Mouse (Mus musculus) frontal cortex, postnatal 36 days (tissue): ENCODE measurements at regions not wholly inside any gene's neighbourhood (a gene's known extent, or its start where the extent isn't known, plus 50 kb on each side); places are given as distances from the start of the nearest gene placed in this dataset.

Source experiments
- DNase-seq, 2 experiments: peaks; one replicate each; pipeline ENCODE4 v3.0.0; 2022; ENCODE audit warnings: low spot score in 2 of 2

DNA sequence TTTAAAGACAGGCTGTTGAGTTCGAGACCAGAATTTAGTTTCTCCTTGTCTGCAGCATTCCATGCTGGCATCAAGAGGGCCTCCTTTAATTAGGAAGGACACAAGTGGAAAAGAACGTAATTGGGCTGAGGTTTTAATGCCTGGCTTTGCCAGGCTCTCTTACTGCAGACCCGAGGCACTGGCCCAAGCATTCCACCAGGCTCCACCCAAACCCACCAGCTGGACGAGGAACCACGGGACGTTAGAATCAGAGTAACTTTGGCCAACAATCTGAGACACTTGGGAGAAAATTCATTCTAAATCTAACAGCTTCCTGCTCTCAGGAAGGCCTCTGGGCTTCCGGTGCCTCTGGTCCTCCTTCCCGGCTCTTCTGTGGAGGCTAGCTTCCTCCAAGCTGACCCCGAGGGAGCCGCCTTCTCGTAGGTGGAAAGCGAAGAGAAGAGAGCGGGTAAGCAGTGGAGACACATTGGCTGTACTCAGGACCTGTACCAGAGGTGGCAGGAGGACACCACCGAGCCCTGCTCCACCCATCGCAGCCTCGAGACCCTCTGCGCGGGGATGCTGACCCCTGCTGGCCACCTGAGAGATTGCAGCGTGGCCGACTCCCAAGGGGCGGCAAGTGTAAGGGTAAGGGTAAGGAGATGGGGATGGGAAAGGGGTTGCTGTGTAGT is 105.5 kb downstream of the Tmem17 start:
- peak; percentile 83 to 88 for DNase-seq

DNA sequence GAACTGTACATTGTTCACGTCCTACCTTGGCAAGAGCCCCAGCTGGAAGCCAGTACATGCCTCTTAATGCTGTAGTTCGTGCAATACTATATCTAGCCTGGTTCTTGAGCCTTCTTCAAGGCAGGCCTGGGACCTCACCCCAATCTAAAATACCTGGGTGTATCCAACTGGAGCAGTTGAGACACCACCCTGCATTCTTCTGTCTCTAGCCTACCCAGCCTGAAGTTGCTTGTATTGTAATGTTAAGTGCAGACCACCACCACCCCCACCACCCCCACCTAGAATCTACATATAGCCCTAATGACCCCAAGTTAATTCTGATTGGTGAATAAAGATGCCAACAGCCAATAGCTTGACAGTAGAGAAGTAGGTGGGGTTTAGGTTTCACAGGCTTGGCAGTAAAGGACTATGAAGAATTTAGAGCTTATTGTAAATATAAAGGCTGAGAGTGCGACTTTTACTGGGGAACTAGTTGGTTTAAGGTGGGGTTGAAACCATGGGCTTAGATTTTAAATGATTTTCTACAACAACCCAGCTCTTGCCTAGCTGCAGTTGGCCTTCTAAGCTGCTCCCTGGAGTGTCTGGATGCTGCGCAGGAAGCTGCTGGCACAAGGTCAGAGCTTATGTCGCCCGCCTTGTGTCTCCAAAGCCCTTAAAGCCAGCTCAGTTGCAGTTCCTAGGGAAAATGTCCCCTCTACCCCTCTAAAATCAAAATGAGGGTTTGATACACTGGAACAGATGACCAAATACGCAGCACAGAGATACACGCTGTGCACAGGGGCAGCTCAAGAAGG is 109.2 kb downstream of the Tmem17 start:
- DNase-seq, result no peak

DNA sequence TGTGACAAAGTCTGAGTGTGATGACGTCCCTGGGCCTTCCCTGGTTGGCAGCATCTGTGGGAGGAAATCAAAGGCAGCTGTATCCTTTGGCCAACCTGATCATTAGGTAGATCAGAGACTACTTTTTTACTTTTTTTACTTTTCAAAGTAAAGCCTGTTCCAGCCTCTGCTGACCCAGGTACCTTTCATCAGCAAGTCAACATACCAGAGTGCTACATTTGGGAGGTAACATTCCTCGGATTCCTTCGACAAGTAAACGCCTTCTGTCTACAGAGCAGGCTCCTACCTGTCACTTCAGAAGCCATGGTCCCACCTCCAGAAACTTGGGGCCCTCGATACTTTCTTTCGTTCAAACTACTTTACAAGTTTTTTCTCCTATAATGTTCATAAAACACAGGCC is 110.0 kb downstream of the Tmem17 start:
- no peak for DNase-seq

DNA sequence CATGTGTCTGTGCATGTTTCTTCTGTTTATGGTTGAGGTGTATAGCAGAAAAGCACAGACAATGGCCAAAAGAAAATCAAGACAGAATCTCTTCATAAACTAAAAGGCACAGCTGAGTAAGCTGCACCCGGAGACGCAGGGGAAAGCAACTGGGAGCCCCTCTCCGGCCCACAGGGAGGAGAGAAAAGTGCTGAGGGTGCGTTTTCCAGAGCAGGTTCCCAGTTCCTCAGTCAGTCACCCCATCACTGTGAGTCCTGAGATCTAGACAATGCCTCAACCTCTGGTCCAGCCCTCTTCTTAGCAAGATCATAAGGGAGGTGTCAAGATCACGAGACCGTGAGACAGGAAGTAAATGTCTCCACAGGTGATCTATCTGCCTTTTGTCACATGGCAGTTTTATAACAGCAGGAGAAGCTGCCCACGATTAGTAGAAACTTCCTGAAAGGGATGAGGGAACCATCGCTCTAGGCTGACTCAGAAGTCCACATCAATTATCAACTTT is 110.7 kb downstream of the Tmem17 start:
- no peak for DNase-seq

DNA sequence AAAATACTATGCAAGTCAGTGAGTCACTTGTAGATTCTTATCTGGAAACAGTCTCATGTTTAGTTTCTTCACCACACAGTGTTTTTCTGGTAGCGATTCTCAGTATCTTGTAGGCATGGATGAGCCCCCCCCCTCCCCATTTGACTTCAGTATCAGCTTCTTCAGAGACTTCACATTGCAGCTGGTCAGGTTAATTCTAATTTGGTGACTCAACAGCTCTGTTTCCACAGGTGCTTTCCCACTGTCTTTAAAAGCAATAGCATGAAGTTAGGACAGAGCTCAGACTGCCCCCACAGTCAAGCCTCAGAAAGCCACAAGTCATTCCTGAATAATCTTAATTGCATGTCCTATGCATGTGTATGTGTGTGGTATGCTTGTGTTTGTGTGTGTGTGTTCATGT is 114.5 kb downstream of the Tmem17 start:
- DNase-seq, result no peak

DNA sequence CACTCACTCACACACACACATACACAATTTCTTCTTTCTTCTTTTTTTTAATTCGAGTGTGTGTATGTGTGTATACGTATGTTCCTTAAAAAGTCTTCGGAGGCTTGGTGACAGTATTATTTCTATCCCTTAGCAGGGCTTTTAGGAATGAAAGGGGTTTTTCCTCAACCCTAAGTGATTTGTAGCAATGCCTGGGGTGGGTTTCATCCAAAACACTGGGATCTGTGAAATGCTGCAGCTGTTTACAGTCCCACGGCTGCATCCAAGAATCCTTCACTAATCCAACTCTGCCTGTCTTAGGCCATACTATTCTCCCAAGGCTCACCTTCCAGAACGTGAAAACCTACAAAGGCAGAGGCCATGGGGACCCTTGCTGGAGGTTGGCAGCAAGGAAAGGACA is 116.6 kb downstream of the Tmem17 start:
- no peak for DNase-seq

DNA sequence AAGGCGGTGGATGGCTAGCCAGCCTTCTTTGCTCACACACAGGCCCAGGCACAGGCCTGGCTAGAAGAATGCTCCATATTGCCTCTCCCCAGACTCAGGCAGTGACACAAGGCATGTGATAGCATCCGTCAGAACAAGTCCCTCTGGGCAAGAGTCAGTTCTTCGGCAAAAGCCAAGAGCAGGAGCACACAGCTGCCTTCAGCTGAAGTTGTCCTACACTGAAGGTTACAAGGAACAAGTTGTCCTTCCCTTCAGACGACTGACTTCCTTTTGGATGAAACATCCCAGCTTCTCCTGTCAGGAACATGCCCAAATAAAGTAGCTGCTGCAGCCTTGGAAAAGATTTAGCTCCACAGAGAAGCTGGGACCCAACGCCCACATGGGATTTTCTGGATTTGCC is 117.1 kb downstream of the Tmem17 start:
- no peak for DNase-seq

DNA sequence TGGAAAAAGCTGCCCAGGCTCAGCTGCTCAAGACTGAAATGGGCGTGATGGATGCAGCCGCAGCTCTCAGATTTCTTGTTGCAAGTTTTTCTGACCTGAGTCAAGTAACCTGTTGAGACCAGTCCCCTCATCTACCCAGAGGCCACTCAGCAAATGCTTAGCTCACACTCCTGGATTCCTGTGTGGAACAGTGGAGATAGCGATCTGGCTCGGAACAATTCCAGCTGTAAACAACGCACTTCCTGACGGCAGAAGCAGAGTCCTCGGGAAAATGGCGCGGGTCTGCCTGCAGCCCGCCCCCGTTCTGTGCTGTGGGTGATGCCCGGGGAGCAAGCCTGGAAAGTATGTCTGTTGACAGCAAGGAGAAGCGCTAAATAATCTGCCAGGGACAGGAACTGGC is 117.7 kb downstream of the Tmem17 start:
- no peak for DNase-seq

DNA sequence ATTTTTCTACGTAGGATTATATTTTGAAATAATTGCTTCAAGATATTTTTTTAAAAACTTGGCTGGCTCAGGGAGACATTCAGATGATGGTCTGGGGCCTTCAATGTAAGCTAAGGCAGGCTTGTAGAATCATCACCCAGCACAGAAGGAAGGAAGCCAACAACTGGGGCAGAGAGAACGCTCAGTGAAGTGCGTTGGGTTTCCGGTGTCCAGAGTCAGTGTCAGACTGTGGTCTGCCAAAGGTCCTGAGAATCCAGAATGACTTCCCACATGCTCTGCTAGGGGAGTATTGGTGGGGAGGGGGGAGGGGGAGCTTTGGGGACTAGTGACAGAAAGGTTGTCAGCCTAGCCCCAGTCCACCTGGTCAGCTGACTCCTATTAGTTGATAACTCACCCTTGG is 118.1 kb downstream of the Tmem17 start:
- DNase-seq, result no peak

DNA sequence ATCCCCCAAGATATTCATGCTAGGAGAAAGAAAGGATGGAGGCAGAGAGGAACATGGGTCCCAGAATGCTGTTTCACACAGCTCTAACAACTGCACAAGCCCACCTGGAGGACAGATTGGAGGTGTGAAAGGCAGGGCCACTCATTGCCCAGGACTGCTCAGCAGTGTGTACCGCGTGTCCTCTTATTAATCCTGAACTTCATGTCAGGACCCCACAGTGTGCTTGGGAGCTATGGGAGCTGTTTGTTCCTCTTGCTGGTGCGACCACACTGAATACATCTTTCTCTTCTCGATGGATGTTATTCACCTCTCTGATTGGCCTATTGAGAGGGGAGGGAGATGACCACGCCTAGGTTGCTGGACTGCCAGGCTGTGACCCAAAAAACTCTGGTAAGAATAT is 119.1 kb downstream of the Tmem17 start:
- DNase-seq, result no peak

DNA sequence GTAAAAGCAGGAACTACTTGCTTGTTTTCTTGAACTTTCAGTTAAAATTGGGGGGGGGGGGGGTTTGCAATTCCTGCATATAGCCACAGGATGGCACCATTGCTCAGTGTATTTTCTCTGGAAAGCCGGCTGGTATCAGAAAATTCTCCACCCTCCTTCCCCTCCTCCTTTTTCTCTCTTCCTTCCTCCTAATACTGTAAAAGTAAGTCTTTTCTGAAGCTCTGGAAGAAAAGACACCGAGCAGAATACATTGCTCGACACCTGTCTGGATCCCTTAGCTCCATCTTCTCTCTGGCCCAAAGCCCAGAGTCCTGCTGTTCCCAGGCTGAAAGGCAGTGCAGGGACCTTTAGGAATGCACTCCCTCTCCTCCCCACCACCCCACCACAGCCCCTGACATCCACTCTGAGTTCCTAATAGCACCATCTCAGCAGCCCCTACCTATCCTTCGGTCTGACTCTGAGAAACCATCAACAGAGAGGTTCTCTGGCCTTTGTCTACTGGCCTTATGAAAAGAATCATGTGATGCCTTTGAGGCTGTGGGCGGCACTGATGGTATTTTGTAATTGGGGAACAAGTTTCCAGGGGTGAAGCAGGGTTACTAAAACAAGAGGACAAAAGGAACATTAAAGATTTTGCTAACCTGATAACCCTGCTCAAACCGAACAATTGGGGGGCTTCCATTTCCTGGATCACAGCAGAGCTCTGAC is 119.9 kb downstream of the Tmem17 start:
- DNase-seq, result no peak

DNA sequence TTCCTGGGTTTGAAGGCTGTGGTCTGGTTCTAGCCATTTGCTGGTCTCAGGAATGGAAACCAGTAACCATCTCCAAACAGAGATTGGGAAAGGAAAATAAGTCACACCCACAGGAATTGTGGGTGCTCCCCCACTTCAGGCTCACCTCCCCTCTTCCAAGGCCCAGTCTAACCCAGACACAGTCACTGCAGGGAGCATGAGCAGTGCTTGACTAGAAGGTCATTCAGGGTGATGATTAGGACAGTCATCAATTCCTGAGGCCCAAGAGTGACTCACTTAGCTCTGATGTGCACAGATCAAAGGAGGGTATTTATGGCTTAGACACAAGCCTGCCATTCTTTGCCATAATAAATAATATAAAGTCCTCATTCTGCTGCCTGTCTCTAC is 120.4 kb downstream of the Tmem17 start:
- DNase-seq, result no peak

DNA sequence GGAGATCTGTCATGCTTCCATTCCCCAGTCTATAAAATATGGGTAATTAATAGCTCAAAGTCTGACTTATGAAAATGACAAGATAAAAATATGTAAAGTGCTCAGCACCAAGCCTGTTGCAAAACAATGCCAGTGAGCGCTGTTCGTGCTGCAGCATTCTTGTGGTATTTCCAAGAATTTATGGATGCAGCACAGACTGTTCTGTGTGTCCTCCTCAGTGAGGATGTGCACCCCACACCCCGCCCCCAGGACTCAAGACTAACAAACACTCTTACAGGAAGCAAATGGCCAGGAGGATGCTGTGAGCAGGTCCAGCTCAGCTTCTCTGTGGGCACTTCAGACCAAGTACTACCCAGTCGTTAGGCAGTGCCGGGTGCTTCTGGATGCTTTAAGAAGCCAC is 121.1 kb downstream of the Tmem17 start:
- no peak for DNase-seq

DNA sequence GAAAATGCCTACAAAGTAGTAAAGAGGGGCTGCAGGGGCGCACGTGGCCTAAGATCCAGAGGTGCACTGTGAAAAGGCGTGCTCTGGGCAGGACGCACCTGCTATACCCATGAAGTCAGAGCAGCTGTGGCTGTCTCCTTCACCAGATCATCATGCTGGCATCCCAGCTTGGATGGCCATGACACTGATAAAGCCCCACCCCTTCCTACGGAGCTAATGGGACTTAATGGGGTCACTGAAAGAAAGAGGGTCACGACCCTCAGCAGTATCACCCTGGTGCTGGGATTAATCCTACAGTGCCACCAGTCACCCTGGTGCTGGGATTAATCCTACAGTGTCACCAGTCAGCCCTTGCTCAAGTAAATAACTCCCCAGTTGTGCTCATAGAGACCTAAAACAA is 122.1 kb downstream of the Tmem17 start:
- DNase-seq, result no peak

DNA sequence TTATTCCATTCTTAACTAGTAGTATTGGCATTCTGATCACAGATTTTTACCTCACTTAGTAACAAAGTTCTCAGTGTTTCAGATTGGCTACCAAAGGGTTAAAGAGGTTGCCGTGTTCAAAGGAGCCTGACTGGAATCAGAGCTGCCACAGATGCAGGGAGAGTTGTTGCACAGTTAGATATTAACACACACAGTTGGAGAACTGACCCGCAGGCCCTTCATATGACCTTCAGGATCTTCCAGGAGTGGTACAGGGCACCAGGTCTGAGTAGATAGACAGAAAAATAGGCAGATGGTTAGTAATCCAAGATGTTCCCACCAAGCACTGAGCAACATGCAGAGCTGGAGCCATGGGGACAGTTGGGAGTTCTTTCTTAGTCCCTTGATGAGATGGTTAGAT is 123.1 kb downstream of the Tmem17 start:
- DNase-seq, result no peak

DNA sequence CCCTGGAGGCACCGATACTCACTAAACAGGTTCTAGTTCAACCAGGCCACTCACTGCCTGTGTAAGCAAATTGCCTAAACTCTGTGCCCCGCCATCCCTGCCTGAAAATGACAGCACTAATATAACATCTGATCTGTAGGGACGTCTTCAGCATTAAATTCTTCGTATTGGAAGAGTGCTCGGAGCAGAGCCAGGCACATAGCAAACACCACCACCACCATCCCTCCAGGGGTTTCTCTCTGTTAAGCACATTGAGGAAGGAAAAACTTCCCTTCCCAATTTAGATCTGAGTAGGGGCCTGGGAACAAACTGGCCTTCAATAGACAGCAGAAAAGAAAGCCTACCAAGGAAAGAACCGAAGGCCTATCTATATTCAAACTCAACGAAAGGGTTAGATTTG is 124.4 kb downstream of the Tmem17 start:
- DNase-seq, result no peak

DNA sequence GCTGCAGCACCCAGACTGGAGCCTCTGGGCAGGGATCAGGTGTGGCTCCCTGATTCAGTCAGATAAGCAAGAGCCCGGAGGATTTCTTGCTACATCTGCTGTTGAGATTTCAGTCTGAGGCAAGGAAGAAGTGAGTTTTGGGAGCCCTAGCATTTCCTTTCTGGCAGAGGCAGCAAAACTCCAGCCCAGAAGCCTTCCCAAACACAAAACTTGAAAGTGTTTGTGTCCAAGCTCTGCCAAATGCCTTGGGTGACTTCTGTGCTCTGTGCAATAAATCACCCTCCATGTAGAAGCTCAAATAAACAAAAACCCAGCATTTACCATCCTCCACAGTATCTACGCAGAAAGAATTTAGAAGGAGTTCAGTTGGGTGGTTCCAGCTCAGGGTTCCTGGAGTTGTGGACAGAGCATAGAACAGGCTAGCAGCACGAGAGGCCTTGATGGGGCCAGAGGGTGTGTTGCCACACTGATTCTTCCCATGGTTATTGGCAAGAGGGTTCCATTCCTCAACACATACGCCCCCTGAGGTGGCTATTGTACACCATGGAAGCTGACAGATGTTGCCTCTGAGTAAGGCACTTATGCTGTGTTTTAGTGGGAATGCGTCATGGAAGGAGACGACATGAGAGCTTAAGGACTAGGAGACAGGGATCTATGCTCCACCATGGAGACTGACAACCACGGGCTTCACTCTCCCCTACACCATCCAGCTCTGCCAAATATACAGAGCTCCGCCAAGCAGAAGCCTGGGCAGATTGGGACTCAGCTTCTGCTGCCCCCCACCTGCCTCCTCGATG is 125.1 kb downstream of the Tmem17 start:
- DNase-seq, result no peak

DNA sequence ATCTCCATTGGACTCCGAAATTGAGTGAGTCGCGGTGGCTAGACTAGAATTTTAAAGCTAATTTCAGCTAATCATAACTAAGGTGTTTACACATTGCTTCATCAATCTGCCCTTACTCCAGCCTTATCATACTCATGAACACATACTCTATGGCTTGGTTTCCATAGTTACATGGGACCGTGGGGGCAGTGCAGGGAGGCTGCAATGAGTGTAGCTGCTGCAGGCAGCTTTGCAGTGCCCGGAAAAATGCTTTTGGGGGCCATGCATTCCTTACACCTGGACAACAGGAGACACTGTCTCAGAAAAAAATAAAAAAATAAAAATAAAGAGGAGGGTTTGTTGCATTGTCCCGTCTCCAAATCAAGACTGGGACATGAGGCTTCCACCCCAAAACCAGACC is 126.3 kb downstream of the Tmem17 start:
- no peak for DNase-seq

DNA sequence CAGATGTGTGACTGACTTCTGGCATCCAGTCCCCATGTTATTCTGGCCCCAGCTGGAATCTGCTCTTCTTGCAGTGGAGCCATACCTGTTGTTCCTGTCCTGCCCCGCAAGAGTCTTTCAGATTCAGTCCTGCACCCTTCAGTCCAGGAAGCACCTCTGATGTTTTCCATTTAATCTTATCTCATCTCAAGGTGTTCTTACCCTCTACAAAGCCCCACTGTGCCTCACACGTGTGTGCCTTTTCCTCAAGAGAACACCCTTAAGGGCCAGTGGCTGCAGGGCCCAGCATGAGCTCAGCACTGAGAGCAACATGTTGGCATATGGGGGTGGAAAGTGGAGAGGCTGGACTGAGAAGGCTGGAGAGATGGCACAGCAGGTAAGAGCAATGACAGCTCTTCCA is 126.8 kb downstream of the Tmem17 start:
- DNase-seq, result no peak

DNA sequence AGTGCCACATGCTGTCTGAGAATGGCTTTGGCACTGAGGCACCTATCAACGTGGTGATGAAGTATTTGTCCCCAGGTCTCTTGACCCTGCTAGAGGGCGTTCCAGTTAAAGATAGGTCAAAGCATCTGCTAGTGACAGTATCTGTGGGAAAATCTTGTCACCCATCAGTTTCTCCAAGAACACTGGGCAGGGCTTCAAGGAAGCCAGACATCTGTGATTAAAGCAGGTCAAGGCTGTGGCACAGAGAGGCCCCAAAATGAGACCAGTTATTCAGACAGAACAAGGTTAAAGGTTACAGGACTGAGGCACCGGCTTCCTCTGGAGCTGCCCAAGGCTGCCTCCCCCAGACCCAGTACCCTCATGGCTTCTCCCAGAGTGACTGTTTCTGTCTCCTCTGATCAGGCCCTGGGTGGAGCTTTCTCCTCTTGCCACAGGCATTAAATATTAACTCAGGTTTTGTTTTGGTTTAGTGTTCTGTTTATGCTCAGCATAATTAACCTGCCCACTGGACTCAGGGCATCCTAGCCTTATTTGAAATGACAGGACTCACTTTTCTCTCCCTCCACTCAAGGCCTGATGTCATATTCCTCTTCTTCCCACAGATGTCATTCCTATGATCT is 128.6 kb downstream of the Tmem17 start:
- DNase-seq, result no peak

DNA sequence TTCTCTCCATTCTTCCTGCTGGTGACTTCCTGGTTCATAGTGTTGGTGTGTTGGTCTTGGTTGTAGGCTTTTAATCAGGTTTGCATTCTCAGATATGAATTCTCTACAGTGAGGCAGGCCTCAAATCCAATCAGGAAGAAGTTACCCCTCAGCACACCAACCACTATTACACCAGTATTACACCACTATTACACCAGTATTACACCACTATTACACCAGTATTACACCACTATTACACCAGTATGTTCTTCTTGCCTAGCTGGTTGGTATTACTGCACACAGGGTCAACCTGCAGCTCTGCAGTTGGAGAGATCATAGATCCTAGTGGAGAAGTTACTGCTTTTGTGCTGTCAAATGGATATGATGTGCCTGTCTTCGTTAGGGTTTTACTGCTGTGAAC is 129.6 kb downstream of the Tmem17 start:
- DNase-seq, result no peak
